Comparison of ENCODE assay signal across 31 mouse cellular contexts in genomic region chr5:149961178-149961577, GRCm38 (mm10). TPM values are rescaled to one million over a fixed set of nuclear protein-coding genes. Genes with fewer than 3 reads are reported as not detected.
DNase-seq lines count a peak whose midpoint lies in the region; ATAC-seq and TF ChIP-seq lines count a peak whose summit lies in the region.
"Had no signal": no experiment of that assay in that cellular context is flagged by ENCODE, and none has a peak within 500 bp of the region (broad histone marks: within the 10 kb centered on the region; RNA-seq: fewer than 3 reads in every experiment).

No protein-coding gene starts in this region.

- WGBS in heart, embryonic 11.5 days (ENCODE audit: insufficient replicate concordance) = 70% methylated on average over 11 of the region's 11 CpGs
- 29% methylated on average over 11 of the region's 11 CpGs for WGBS in heart, postnatal 0 days
- WGBS in limb, embryonic 14.5 days = 32% methylated on average over 11 of the region's 11 CpGs

- no peak for TF ChIP-seq POLR2A in limb, embryonic 14.5 days (IDR thresholded peaks at IDR 0.05; ENCODE audit: borderline replicate concordance, extremely low read depth, insufficient read depth, insufficient read length)

- no peaks in the 10 kb centered on the region for H3K4me1 ChIP-seq in heart, embryonic 11.5 days (ENCODE audit: control insufficient read depth, insufficient read depth, low read length)
- no peaks in the 10 kb centered on the region for H3K4me1 ChIP-seq in heart, postnatal 0 days (ENCODE audit: control insufficient read depth, insufficient read depth)
- 0 out of 2 replicates have a peak, but pooled peaks cover 9% of the 10 kb centered on the region for H3K4me1 ChIP-seq in limb, embryonic 14.5 days (ENCODE audit: control insufficient read depth, insufficient read depth, low read length)
- H3K4me1 ChIP-seq: embryonic facial prominence, embryonic 12.5 days had no signal

- no peaks in the 10 kb centered on the region for H3K27me3 ChIP-seq in heart, embryonic 11.5 days (ENCODE audit: control insufficient read depth, insufficient read depth, low read length)
- no peaks in the 10 kb centered on the region for H3K27me3 ChIP-seq in heart, postnatal 0 days (ENCODE audit: control insufficient read depth, insufficient read depth, low read length)
- H3K27me3 ChIP-seq in limb, embryonic 14.5 days (ENCODE audit: control insufficient read depth, insufficient read depth, low read length) = no peaks in the 10 kb centered on the region
- H3K27me3 ChIP-seq: embryonic facial prominence, embryonic 12.5 days; forebrain, embryonic 15.5 days; midbrain, embryonic 15.5 days; neural tube, embryonic 15.5 days had no signal

- no peak overlapping the region for H3K4me2 ChIP-seq in heart, embryonic 11.5 days
- H3K4me2 ChIP-seq in heart, postnatal 0 days (ENCODE audit: low read depth, low read length) = no peak overlapping the region
- H3K4me2 ChIP-seq in limb, embryonic 14.5 days (replicated peaks; ENCODE audit: low read depth, low read length, severe bottlenecking) = no peak overlapping the region
- H3K4me2 ChIP-seq: embryonic facial prominence, embryonic 12.5 days; forebrain, embryonic 15.5 days; midbrain, embryonic 15.5 days; neural tube, embryonic 15.5 days had no signal

- no peak overlapping the region for H3K27ac ChIP-seq in heart, embryonic 11.5 days (ENCODE audit: low read depth, low read length)
- no peak overlapping the region for H3K27ac ChIP-seq in heart, postnatal 0 days (ENCODE audit: low read depth)
- no peak overlapping the region for H3K27ac ChIP-seq in limb, embryonic 14.5 days (replicated peaks; ENCODE audit: low read depth, low read length)
- H3K27ac ChIP-seq: embryonic facial prominence, embryonic 12.5 days; forebrain, embryonic 10.5 days; forebrain, embryonic 15.5 days; gastrocnemius, adult 2 months; left cerebral cortex, adult 2 months; liver, embryonic 14.5 days; midbrain, embryonic 10.5 days; midbrain, embryonic 15.5 days; neural tube, embryonic 15.5 days had no signal

- TF ChIP-seq EP300 in heart, postnatal 0 days (IDR thresholded peaks at IDR 0.05; ENCODE audit: low read depth) = no peak

- no peaks in the 10 kb centered on the region for H3K36me3 ChIP-seq in heart, embryonic 11.5 days (ENCODE audit: control insufficient read depth, insufficient read depth, low read length)
- no peaks in the 10 kb centered on the region for H3K36me3 ChIP-seq in heart, postnatal 0 days (replicated peaks; ENCODE audit: control insufficient read depth, insufficient read depth, low read length)
- no peaks in the 10 kb centered on the region for H3K36me3 ChIP-seq in limb, embryonic 14.5 days (ENCODE audit: control insufficient read depth, insufficient read depth, low read length)
- H3K36me3 ChIP-seq: embryonic facial prominence, embryonic 12.5 days; forebrain, embryonic 10.5 days; forebrain, embryonic 15.5 days; midbrain, embryonic 10.5 days; midbrain, embryonic 15.5 days; neural tube, embryonic 15.5 days had no signal

- H3K9ac ChIP-seq in heart, embryonic 11.5 days (ENCODE audit: low read depth, low read length) = no peak overlapping the region
- no peak overlapping the region for H3K9ac ChIP-seq in heart, postnatal 0 days (replicated peaks; ENCODE audit: low read depth, low read length)
- H3K9ac ChIP-seq in limb, embryonic 14.5 days (ENCODE audit: low read depth, low read length, severe bottlenecking) = no peak overlapping the region
- H3K9ac ChIP-seq: embryonic facial prominence, embryonic 12.5 days; forebrain, embryonic 15.5 days; liver, embryonic 14.5 days; midbrain, embryonic 15.5 days; neural tube, embryonic 15.5 days had no signal

- no peak for ATAC-seq in heart, embryonic 11.5 days (replicated peaks; ENCODE audit: insufficient number of reproducible peaks, low FRiP score, low TSS enrichment)
- ATAC-seq in heart, postnatal 0 days (ENCODE audit: insufficient read depth, low read depth) = peak; percentile 85
- peak; percentile 41; the same call in 1 of the 2 replicates for ATAC-seq in limb, embryonic 14.5 days (ENCODE audit: low FRiP score, low read depth)
- ATAC-seq: CD4-positive, CD25-positive, alpha-beta regulatory T cell, adult 4 months; forebrain, embryonic 15.5 days; hindbrain, embryonic 16.5 days; midbrain, embryonic 15.5 days had no signal

- no peak overlapping the region for H3K4me3 ChIP-seq in heart, embryonic 11.5 days (ENCODE audit: low read depth, low read length)
- no peak overlapping the region for H3K4me3 ChIP-seq in heart, postnatal 0 days (ENCODE audit: low read depth, low read length)
- no peak overlapping the region for H3K4me3 ChIP-seq in limb, embryonic 14.5 days (replicated peaks; ENCODE audit: low read length)
- H3K4me3 ChIP-seq: embryonic facial prominence, embryonic 12.5 days; forebrain, embryonic 10.5 days; forebrain, embryonic 15.5 days; gastrocnemius, adult 2 months; left cerebral cortex, adult 2 months; midbrain, embryonic 10.5 days; midbrain, embryonic 15.5 days; neural tube, embryonic 15.5 days had no signal

- peaks cover 3% of the 10 kb centered on the region; the same call in 1 of the 2 replicates for H3K9me3 ChIP-seq in heart, embryonic 11.5 days (replicated peaks; ENCODE audit: control insufficient read depth, low read length)
- no peaks in the 10 kb centered on the region for H3K9me3 ChIP-seq in heart, postnatal 0 days (replicated peaks; ENCODE audit: control insufficient read depth, low read length)
- H3K9me3 ChIP-seq in limb, embryonic 14.5 days (ENCODE audit: control insufficient read depth, low read length) = no peaks in the 10 kb centered on the region
- H3K9me3 ChIP-seq: embryonic facial prominence, embryonic 12.5 days; forebrain, embryonic 10.5 days; forebrain, embryonic 15.5 days; midbrain, embryonic 10.5 days; midbrain, embryonic 15.5 days; neural tube, embryonic 15.5 days had no signal

- no peak for TF ChIP-seq CTCF in heart, postnatal 0 days (IDR thresholded peaks at IDR 0.05; ENCODE audit: low read depth)

- peak; percentile 17 for DNase-seq in heart, adult 8-10 months (ENCODE audit: low spot score)
- DNase-seq in kidney, postnatal 4 days = peak; percentile 31 to 54
- DNase-seq in kidney, adult 8-10 months = no peak
- peak; percentile 69 for DNase-seq in heart, postnatal 0 days (ENCODE audit: low spot score)
- peak; percentile 31 for DNase-seq in limb, embryonic 14.5 days (ENCODE audit: low spot score)
- no peak for DNase-seq in cerebellum, adult 9-10 months
- DNase-seq: adrenal gland, postnatal 14 days; cerebellum, adult 11 months; cerebellum, adult 9-11 months; embryo, embryonic 11 days; gastrocnemius, adult 2 months; gastrocnemius, postnatal 36 days; kidney, postnatal 14 days; liver; lung, adult 2 months; retina, postnatal 1 day; right cerebral cortex, postnatal 14 days; thymus, adult 18-20 months; thymus, postnatal 25 days had no signal

RNA-seq across cellular contexts. Expression of gene Rxfp2, which starts 57.3 kb away (rescaled TPM):
- total RNA-seq in heart, adult 8-10 months (2022) = not detected
- polyA plus RNA-seq in heart, embryonic 11.5 days (2014; fragmentation: Nextera tagmentation; extraction: Ambion mirVana) = 0.37 and 0.62 TPM in 2 replicates
- total RNA-seq in heart, postnatal 0 days (2014; rRNA removed; ENCODE audit: low replicate concordance) = not detected in 2 replicates
- polyA plus RNA-seq in heart, postnatal 0 days (2015; fragmentation: Nextera tagmentation; extraction: Ambion mirVana) = not detected in 2 replicates
- 0.31 and 2.8 TPM in 2 replicates for polyA plus RNA-seq in limb, embryonic 14.5 days (2012; rRNA removed)
- 0.19 TPM in 1 of 2 replicates, not detected in the other for polyA plus RNA-seq in limb, embryonic 14.5 days (2014; fragmentation: Nextera tagmentation; extraction: Ambion mirVana)
- total RNA-seq: gastrocnemius, adult 2 months; gastrocnemius, postnatal 36 days; megakaryocyte progenitor cell, adult 5-6 weeks had no signal
- polyA plus RNA-seq: CD4-positive, CD25-positive, alpha-beta regulatory T cell, adult 4 months; liver, embryonic 14.5 days had no signal

Comparison
In these comparisons a context has a peak if more than half of its experiments do, and no peak if none do; other contexts are left out.
1. DNase-seq: peak in heart, adult 8-10 months (single experiment), kidney, postnatal 4 days (2 of 2), heart, postnatal 0 days (single experiment) and limb, embryonic 14.5 days (single experiment); none in kidney, adult 8-10 months (0 of 2) and cerebellum, adult 9-10 months (single experiment).